Mouse (Mus musculus): ENCODE measurements around the gene Htra3.

Gene Htra3

DNA sequence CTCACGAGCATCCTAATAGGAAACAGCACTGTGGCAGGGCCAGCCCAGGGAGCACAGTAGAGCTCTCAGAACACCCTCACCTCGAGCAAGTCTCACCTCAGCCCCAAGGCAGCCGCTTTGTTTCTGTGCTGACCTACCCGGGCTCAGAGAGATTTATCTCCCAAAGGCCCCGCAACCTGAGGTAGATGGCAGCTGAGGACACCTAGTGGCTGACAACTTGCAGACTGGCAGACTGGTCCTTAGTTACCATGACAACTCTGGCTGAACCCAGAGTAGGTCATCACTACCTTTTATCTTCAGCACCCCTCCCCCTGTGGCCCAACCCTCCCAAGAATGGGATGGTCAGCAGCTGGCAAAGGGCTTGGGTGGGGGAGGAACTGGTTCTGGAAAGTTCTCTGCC, 16.2 kb upstream of the Htra3 start:
- DNase-seq (ENCODE audit: low read depth, low spot score): no peak

DNA sequence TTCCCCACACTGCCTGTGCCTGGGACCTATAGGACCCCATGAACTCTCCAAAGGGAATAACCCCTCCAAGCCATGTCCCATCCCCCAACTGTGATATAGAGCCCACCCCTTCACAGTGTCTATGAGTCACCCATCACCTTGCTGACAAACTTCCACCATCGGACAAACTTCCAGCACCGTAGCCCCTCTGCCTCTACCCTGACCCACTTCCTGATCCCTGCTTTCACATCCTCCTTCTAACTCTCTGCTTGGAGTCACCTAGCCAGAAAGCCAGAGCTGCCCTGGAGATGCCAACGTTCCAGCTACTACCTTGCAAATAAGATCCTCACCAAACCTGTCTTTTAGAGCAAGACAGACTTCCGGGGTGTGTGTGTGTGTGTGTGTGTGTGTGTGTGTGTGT, 14.1 kb upstream of the Htra3 start:
- DNase-seq (ENCODE audit: low read depth, low spot score): no peak

DNA sequence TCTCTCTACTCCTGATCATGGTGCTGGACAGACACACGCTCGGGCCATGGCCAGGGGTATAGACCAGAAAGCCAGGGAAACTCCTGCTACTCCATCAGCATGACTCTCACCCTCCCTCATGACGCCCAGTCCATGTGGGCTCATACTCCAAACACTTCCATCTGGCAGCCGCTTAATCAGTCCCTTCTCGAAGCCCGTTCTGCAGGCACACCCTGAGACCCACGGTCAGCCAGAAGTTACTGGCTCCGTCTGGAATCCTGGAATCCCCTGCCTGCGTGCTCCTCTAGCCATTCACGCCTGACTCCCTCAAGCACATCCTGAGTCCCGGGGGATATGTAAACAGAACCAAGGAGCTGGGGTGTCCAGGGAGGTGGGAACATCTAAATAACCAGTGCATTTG, 11.7 kb upstream of the Htra3 start:
- no peak for DNase-seq (ENCODE audit: low read depth, low spot score)

DNA sequence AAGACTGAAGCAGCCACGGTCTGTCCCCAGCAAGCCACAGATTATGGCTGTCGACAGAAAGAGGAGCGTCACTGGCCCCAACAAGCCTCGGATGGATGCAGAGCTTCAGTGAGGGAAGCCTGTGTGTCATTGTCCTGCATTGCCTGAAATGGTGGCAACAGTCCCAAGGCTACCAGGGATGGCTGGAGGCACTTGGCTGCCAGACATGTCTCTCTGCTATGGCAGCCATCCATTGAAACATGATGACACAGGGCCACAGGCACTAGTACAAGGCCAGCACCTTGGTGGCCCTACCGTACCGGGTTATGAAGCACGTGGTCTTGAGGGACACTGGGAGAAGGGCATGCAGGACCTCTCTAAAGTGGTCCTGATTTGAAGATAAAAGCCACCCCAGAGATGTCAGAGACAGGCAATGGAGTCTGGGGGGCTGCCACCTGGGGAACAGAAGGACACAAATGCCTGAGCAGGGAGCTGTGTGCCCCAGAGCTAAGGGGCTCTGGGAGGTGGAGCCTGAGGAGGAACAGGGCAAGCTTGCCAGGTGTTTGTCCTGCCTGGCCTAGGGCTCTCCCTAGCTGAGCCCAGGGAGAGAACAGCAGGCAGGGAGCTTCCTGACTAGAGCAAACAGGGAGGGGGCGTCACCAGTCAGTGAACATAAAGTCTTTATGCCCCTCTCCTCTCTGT, 11.0 kb upstream of the Htra3 start:
- no peak for DNase-seq (ENCODE audit: low read depth, low spot score)

DNA sequence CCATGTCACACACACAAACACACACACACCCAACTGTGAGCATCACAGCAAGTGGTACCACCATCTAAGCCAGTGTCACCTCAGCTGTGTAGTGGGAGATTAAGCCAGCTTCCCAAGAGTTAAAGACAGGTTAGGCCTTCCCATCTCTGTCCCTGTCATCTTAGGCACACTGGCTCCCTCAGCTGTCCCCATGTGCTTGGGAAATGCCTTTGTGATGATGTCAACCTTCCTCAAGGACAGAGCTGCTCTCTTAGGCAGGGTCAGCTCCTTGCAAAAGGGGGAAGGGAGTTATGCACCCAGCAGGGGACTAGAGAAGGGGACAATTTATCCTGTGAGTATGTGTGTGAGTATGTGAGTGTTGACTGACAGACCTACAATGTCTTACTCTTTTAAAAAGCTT, 9.8 kb upstream of the Htra3 start:
- DNase-seq (ENCODE audit: low read depth, low spot score): no peak

DNA sequence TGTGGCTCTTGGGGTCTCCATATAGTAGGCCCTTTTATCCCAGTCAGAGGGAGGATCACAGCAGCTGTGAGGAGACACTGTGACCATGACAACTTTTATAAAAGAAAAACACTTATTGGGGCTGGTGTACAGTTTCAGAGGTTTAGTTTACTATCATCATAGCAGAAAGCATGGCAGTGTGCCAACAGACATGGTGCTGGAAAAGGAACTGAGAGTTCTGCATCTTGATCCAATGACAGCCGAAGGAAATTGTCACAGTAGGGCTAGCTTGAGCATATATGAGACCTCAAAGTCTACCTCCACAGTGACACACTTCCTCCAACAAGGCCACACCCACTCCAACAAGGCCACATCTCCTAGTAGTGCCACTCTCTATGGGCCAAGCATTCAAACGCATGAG, 9.3 kb upstream of the Htra3 start:
- no peak for DNase-seq (ENCODE audit: low read depth, low spot score)

DNA sequence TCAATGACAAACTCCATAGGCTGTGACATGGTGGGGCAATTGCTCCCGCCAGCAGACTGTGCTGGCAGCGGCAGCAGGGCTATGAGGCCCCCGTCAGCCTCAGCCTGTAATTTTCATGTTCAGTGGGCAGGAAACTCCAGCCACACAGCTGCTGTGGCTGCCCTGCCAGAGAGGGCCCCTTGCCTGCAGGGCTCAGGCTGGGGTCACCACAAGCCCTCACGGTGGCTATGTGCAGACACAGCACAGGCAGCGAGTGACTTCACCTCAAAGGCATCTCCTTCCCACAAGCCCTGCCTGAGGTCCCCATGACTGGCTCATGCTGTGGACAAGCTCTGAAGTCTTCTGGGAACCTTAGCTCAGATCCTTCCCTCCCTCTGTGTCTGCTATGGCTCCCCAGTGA, 7.5 kb upstream of the Htra3 start:
- no peak for DNase-seq (ENCODE audit: low read depth, low spot score)

DNA sequence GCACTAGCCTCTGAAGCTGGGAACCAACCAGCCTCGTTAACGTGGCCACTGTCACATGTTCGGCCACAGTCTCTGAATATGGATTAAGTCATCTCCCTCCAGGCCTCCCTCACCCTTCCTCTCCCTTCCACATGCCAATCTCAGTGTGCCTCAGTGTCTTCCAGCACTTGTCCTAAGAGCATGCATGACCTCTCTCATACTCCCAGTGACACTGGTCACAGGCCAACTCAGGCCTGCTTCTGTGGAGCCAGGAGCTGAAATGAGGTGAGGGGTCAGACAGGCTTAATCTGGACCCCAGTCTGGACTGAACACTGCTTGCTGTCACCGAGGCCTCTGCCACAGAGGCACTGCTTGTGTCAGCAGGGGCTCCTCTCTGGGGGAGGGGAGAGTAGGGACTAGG, 6.8 kb upstream of the Htra3 start:
- DNase-seq (ENCODE audit: low read depth, low spot score): no peak

DNA sequence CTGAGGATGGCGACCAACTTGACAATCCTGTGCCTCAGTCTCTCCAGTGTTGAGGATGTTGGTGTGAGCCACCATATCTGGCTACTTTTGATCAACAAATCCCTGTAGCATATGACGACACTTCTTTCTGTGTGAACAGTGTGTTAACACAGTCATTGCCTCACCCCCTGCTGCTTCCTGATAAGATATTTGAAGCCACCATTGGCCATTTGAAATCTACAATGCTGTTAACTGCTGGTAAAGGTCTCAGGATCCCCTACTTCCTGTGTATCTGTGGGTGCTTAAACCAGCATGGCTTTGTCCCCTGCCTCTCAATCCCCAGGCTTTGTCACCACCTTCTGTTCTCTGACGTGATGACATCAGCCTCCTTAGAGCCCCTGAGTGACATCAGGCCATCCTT, 5.5 kb upstream of the Htra3 start:
- DNase-seq (ENCODE audit: low read depth, low spot score): no peak

DNA sequence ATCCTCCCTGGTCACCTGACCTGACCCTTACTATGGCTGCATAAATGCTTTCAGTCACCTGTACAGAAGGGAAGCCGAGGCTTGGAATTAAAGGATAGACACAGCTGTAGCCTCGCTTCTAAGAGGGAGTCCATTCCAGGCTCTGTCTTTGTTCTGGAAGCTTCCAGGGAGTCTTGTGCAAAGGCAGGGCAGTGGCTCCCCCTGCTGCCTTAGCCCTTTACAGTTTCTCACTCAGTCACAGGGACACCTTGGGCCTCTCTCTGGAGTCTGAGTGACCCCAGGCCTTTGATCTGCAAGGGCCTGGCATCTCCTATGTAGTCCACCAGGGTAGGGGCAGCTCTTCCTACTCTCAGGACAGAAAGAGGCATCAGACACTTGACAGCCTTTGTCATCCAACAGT, 1.4 kb upstream of the Htra3 start:
- DNase-seq (ENCODE audit: low read depth, low spot score): no peak

DNA sequence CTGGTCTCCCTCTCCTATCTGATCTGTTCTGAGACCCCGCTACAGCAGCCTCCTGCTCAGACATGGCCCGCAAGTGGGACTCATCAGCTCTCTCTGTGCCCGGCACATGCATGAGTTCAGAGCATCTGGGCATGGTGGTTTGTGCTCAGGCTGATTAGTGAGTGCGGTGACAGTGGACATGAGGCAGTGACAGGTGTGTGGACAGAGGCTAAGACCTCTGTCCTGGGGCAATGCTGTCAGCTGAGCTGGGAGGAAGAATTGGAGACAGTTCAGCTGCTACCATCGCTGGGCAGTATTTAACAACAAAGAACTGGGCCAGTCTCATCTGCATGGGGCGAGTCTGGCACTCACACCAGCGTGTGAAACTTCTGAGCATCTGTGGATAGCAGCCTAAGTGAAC, 2.6 kb downstream of the Htra3 start:
- no peak for DNase-seq (ENCODE audit: low read depth, low spot score)

DNA sequence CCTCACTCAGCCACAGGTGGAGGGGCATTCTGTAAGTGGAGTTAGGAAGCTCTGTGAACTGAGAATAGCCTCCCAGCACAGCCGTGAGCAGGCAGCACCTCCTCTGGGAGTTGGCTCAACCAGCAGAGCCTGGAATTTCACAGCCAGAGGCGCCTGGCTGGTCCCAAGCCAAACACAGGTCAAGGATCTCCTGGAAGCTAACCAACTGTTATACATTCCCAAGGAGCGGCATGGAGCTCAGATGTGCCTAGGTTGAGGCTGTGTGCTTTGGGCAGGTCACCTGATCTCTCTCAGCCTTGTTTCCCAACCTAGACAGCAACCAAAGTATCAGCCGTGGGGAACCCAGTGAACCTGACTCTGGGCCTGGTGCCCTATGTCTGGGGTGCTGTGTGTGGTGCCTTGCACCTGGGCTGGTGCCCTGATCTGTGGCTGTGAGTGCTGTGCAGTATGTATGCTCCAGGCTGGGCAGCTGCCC, 5.5 kb downstream of the Htra3 start:
- no peak for DNase-seq (ENCODE audit: low read depth, low spot score)

DNA sequence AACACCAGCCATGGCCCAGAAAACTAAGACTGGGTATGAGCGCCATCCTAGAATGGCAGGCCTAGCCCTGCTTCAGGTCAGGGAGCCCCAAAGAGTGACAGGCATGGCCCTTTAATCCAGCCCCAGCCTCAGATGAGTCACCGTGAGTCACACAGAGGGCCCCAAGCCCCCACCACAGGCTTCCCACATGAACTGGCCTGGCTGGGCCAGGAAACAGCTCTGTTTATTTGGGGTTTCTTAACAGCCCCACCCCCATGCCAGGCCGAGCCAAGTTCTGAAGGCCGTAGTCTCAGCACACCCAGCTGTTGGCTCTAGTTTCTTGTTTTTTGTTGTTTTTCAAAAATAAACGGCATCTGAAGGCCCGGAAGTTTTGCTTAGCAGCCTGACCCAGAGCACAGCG, 6.5 kb downstream of the Htra3 start:
- DNase-seq (ENCODE audit: low read depth, low spot score): no peak

DNA sequence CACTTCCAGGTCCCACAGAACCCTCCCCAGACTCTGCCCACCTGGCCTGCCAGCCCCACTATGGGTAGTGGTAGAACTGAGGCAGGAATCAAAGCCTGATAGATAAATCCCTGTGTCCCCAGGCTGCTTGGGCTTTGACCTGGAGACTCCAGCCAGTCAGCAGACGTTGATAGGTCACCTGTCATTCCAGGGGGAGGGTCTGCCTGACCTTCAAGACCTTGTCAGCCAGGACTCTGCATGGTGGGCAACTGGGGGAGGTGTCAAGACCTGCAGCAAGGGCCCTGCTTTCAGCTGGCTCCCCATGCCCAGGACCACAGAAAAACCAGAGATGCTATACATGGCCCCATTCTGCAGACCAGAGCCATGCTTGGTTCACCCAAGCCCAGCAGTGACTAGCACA, 7.0 kb downstream of the Htra3 start:
- no peak for DNase-seq (ENCODE audit: low read depth, low spot score)

DNA sequence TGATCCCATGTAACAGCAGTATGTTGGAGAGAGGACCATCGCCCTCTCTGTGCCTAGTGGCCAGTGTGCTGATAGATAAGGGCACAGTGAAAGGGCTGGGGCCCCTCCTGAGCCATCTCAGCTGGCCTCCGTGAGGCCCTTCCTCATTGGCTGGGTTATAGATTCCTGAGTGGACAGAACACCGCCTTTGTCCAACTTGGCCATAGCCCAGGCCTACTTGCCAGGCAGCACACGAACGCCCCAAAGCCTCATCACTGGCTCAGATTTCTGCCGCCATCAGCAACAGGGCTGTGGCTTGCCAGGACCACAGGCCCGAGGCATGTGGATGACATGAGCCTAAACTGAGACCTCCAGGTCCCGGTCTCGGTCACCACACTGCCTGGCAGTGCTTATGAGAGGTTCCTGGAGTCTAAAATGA, 8.1 kb downstream of the Htra3 start:
- DNase-seq (ENCODE audit: low read depth, low spot score): no peak

DNA sequence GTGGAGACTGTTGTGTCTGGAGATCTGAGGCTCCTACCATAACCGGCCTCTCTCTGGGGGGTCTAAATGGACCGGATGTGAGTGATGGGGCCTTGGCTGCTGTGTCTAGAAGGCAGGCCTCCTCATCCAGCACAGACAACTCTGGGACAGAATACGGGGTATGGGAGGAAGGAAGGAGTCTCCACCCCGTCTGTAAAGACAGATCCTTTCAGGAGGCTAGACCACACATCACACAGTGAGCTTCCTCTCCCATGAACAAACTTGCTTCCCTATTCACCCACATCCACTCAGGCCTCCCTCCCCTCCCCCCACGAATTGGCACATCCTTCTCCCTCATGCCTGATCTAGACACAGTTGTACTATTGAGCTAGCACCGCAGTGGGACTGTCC, 9.2 kb downstream of the Htra3 start:
- no peak for DNase-seq (ENCODE audit: low read depth, low spot score)

DNA sequence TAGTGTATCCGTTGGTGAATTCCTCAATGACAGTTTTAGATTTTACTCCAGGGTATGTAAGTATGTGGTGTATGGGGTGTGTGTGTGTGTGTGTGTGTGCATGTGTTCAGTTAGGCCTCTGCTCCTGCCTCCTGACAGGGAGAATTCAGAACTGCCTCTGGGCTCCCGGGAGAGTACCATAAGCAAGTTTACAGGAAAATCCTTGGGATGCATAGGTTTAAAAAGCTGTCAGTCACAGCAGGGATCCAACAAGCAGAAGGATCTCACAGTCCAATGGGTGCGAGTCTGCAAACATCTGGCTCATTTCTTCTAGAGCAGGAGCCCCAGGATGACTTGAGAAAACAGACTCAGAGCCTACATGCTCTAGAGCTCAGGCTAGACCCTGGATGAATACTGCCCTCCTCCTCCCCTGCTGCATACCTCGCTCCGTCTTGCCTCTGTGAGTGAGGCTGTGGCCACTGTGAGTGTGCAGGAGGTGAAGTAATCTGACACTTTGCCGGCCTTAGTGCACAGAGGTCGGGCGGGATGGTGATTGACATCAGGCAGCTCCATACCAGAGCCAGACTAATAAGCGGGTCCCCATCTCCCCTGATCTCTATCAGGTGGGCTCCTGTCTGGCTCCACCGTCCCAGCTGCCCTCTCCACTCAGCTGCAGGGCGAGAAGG, 9.7 kb downstream of the Htra3 start:
- no peak for DNase-seq (ENCODE audit: low read depth, low spot score)

DNA sequence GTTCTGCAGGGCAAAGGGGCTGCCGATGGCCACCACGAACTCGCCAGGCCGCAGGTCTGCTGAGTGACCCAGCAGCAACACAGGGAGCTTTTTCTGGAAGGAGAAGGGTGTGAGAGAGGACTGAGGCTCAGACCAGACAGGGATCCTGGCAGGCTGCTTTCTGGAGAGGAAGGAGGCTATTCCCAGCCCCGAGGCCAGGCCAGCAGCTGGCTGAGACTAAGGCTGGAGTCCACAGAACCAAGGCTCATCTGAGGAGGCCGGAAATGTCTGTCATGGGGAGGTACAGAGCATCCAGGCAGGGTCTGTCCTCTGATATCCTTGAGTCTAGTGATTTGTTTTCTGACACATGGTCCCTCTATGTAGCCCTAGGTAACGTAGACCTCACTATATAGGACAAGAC, 13.4 kb downstream of the Htra3 start:
- DNase-seq (ENCODE audit: low read depth, low spot score): no peak

DNA sequence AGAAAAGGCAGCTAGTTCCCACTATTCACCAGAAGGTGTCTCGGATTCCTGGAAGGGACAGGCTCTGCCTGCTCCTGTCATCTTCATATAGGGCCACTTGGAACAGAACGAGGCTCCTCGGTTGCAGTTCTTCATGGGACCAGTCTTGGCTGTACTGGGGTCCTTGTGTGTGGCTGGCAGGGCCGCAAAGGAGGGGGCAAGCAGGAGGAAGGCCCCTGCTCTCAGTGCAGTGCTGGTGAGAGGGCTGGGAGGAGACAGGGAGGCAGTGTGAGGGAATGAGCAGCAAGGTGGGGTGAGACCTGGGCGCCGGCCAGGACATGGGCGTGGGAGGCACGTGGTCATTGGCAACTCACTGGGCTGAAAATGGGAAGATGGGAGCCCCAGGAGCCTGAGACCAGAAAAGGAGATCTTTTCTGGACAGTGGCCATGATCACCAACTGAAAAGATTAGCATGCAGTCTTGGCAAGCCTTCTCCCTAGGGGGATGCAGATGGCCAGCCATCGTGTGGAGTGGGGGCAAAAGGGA, 17.5 kb downstream of the Htra3 start:
- no peak for DNase-seq (ENCODE audit: low read depth, low spot score)

DNA sequence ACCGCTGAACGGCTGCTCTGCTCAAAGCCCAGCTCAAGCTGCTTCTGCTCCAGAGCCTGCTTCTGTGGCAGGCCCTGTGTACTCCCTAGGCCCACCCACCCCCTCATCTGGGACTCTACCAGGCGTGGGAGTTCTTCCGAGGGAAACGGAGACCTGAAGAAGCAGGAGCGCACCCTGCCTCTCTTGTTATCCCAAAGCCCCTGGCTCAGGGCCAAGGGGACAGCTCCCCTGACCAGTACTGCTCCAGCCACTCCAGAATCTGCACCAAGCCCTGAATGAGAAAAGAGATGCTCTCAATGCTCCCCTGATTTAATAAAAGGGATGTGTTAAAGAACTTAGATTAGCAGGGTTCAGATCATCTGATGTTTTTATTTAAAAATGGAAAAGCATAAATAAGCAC, 18.4 kb downstream of the Htra3 start:
- no peak for DNase-seq (ENCODE audit: low read depth, low spot score)

DNA sequence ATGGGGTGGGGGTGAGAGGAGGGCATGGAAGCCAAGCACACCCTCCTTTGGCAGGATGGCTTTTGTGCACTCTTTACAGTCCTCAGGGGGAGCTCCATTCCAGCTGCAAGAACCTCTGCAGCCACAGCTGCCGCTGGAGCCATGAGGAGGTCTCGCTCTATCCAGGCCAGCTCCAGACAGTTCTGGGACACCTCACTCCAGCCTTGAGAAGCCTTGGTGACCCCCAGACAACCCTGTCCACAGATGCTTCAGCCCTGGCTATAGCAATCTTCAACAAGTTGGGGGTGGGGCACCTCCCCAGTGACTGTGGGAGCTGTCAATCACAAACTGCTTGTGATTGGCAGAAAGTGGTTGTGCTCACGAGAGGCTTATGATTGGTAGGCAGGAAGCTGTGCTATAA, 20.1 kb downstream of the Htra3 start:
- no peak for DNase-seq (ENCODE audit: low read depth, low spot score)

DNA sequence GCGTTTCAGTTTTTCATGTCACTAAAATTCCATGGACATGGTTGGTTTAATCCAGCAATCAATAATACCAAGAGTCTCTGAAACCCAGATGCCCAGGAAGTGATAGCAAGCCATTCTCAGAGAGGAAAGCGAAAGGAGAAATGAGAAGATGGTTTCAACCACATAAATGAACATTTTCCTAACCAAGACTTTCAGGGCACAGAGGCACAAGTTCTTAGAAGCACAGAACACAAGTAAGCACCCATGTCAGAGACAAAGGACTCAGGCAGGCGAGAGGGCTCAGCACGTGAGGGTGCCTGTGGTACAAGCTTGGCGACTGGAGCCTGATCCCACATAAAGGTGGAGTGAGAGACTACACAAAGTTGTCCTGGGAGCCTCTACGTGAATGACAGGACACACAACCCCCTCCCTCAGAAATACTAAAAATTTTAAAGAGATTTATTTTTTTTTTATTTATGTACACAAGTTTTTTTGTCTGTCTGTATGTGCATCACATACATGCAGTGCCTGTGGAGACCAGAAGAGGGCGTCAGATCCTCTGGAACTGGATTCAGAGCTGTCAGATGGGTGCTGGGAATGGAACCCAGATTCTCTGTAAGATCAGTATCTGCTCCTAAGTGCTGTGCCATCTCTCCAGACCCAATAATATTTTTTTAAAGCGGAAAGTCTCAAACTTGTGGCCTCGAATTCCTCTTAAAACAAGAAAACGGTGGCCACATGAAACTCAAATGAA, 23.7 kb downstream of the Htra3 start:
- no peak for DNase-seq (ENCODE audit: low read depth, low spot score)

Data from embryo, embryonic 11.5 days (tissue).